Mouse (Mus musculus) E14TG2a.4 (cell line): ENCODE results near the gene Ephx4.

Experiments
- H3K27me3 ChIP-seq: 2 replicates; pipeline ENCODE4 v1.6.1; 2014; ENCODE audit warnings: low read length, control low read depth; ENCODE audit not compliant: insufficient read depth
- H3K36me3 ChIP-seq: 2 replicates; pipeline ENCODE4 v1.6.1; 2014; ENCODE audit warnings: low read length, control low read depth; ENCODE audit not compliant: insufficient read depth
- H3K4me1 ChIP-seq: replicated peaks from 2 replicates; pipeline ENCODE4 v1.6.1; 2014; ENCODE audit warnings: low read depth, low read length, control low read depth
- H3K4me3 ChIP-seq: replicated peaks from 2 replicates; pipeline ENCODE4 v1.5.1; 2014; ENCODE audit warnings: mild to moderate bottlenecking, low read length
- H3K9me3 ChIP-seq: 2 replicates; pipeline ENCODE4 v1.6.1; 2014; ENCODE audit warnings: low read length, control low read depth
- CTCF ChIP-seq: conservative IDR thresholded peaks from 2 replicates; pipeline ENCODE4 v1.5.1; 2014; ENCODE audit warnings: low read length
- NANOG ChIP-seq: IDR thresholded peaks from 2 replicates; pipeline ENCODE4 v1.6.1; 2014; ENCODE audit warnings: borderline replicate concordance, low read length, mixed read lengths
- POU5F1 ChIP-seq: IDR thresholded peaks from 2 replicates; pipeline ENCODE4 v1.6.1; 2014; ENCODE audit warnings: low read length, borderline replicate concordance

The Ephx4 gene

GRCm38 (mm10) chr5:107466501-107466900 lies 64.0 kb downstream of the Ephx4 start:
- TF ChIP-seq NANOG, result no peak
- TF ChIP-seq CTCF, result no peak
- no peak for TF ChIP-seq POU5F1
- H3K4me1 ChIP-seq, result no peaks in the 10 kb centered on the region
- no peak overlapping the region for H3K4me3 ChIP-seq
- 0 out of 2 replicates have a peak, but pooled peaks cover 4% of the 10 kb centered on the region for H3K36me3 ChIP-seq
- H3K27me3 ChIP-seq, result no peaks in the 10 kb centered on the region
- H3K9me3 ChIP-seq, result no peaks in the 10 kb centered on the region

GRCm38 (mm10) chr5:107467098-107467497 lies 64.6 kb downstream of the Ephx4 start:
- TF ChIP-seq NANOG (no peak), POU5F1 (no peak)

GRCm38 (mm10) chr5:107470600-107471329 lies 68.2 kb downstream of the Ephx4 start:
- H3K4me1 ChIP-seq, result no peaks in the 10 kb centered on the region
- H3K4me3 ChIP-seq, result no peak overlapping the region
- TF ChIP-seq CTCF (no peak), NANOG (no peak), POU5F1 (no peak)
- H3K36me3 ChIP-seq, result 0 out of 2 replicates have a peak, but pooled peaks cover 4% of the 10 kb centered on the region
- H3K27me3 ChIP-seq, result no peaks in the 10 kb centered on the region
- no peaks in the 10 kb centered on the region for H3K9me3 ChIP-seq

More at GRCm38 (mm10) chr5:107467098-107467497, 64.6 kb downstream of the Ephx4 start:
- no peaks in the 10 kb centered on the region for H3K27me3 ChIP-seq
- no peak overlapping the region for H3K4me3 ChIP-seq
- no peaks in the 10 kb centered on the region for H3K4me1 ChIP-seq
- H3K9me3 ChIP-seq, result no peaks in the 10 kb centered on the region
- 0 out of 2 replicates have a peak, but pooled peaks cover 4% of the 10 kb centered on the region for H3K36me3 ChIP-seq
